Mouse (Mus musculus) c-Kit-positive CD71-positive TER-119-negative erythroid progenitor cells, embryonic 14.5 days (primary cell): Measurements from ENCODE around the gene Prdm16.

Experiments
- DNase-seq: peaks from one replicate; pipeline ENCODE4 v3.0.0-alpha.2; 2013; ENCODE audit warnings: low read depth

Prdm16 gene

DNA sequence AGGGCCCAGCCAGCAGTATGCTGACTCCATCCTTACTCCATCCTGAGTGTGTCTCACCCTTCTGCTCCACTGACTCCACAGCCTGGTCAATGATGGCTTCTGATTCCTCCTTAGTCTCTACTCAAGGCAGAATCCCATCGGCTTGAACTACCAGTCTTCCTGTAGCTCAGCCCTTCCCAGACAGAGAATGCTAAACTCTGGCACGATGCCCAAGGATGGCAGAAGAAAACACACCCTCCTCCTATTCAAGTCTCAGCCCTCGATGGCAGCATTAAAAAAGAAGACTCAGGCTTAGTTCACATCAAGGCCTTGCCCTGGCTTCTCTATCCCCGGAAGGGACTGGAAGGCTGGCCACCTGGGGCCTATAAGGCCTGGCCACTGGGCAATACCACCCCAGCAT lies 216.9 kb downstream of the Prdm16 start:
- no peak for DNase-seq

DNA sequence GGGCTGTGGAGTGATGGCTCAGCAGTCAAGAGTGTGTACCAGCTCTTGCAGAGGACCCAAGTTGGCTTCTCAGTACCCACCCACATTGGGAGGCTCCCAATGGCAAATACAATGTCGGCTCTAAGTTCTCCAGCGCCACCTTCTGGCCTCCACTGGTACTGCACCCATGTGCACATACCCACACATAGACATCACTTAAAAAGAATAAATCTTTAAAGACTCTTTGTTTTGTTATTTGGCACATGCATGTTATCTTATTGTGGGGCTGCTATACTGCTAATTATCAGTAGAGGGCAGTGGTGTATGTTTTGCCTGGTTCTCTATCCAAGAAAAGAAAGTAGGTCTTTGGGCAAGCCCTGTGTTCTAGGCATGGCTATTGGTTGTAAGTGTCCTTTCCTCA lies 217.7 kb downstream of the Prdm16 start:
- DNase-seq = no peak

DNA sequence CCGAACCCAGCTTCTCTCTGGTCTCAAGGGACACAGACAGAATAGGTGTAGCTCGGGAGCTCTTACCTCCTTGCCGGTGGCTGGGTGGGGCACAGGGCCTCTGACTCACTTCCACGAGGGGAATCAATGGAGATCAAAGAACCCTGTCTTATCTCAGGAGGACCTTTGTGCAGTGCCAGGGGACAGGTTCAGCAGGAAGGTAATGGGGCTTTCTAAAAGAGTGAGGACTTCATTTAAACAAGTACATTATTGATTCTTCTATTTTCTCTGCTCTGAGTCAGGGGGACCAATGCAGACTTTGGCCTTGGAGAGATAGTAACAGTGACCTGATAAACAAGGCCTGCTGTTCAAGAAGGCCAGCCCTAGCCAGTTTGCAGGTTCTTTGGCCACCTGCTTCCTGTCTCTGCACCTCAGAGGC lies 218.3 kb downstream of the Prdm16 start:
- DNase-seq = no peak

DNA sequence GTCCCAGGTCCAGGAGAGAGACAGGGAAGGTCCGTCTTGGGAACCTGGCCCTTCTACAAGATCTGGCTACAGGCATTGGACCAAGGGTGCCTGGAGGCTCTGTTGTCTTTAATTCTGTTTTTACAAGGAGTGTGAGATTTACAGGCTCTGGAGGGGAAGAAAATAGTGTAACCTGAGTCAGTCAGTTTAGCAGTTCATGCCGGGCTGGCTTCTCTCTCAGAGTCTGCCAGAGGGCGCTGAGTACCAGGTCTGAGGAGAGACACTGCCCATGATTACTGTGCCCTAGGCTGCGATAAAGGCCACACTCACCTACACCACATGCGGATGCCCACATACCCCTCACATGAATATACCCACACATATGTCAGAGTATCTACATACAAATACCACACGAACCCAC lies 219.9 kb downstream of the Prdm16 start:
- no peak for DNase-seq

DNA sequence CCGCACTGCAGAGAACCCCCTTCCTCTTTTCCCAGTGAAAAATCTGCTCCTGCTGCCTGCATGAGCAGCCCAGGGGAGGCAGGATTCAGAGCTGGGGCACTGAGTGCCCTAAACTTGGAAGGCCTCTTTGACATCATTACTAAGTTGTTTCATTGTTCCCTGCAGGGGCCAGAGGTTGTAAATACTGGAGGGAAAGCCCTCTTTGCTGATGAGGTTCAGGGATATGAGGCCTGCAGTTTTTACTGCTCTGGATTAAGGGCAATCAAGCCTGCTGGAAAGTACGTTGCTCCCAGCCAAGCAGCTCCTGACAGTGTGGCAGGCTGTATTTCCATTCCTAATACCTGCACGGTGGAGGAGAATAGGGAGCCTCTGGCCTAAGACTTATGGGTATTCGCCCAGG lies 221.8 kb downstream of the Prdm16 start:
- no peak for DNase-seq

DNA sequence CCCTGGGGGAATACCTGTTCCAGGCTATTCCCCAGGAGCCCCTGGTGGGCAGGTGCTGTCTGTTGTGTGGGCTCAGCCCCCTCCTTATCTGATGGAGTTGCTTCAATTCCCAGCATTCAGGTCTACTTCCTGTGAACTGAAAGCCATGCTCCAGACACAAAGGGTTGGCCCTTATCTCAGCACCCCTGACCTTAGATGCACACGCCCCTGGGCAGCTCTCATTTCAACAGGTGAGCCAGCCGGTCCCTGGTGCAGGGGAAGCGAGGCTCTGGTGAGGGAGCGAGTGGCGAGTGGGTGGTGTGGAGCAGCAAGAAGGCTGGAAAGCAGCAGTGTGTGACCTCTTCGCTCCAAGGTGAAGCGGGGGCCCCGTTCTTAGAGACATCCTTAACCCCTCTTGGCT lies 226.1 kb downstream of the Prdm16 start:
- no peak for DNase-seq

DNA sequence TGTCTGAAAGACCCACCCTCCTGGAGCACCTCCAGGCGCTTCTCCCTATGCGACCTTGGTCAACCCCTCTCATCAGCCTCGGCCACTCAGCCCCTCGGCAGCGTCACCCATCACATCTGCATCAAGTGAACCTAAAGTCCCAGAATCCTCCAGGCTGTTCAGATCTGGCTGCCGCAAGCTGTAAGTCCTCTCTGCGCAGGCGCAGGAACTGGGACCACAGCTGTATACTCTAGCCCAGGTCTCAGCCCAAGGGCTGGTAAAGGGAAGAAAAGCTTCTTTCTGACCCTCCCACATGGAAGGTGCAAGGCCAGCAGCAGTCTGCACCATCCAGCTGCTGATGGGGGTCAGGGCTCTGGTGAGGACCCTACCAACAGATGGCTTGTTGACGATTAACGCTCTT lies 226.8 kb downstream of the Prdm16 start:
- no peak for DNase-seq

DNA sequence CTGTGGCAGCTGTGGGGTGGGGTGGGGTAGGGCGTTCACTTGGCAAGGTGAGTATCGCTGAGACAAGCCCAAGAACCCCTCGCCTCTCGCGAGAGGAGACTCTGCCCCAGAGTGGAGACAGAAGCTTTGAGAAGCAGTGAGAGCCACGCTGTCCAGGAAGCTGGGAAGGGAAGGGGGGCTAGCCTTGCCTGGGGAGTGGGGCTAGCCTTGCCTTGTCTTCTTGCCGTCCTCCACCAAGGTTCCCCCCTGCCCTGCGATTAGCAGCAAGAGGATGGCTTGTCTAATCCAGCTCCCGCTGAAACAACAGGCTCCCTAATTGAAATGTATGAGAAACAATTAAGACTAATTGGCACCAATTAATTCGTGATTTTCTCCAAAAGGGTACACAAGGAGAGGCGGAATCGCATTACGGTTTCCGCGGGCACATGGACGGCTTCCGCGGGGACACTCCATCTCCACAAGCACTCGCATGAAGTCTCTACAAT lies 227.4 kb downstream of the Prdm16 start:
- DNase-seq = no peak

DNA sequence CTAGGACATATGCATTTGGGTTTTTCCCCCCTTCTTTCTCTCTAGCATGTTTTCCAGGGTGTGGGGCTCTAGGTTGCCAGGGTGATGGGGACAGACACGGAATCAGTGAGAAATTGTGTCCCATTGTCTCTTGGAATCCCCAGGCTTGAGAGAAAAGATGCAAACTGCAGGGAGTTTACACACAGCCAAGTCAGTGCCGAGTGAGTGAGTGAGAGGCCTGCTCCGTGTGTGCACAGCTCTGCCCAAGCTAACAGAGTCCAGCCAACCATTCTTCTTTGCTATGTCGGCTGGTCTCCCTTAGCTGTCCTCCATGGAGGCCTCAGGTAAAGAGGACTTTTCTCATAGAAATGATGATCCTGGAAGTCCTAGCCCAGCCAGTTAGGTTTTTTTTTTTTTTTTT lies 233.7 kb downstream of the Prdm16 start:
- no peak for DNase-seq

DNA sequence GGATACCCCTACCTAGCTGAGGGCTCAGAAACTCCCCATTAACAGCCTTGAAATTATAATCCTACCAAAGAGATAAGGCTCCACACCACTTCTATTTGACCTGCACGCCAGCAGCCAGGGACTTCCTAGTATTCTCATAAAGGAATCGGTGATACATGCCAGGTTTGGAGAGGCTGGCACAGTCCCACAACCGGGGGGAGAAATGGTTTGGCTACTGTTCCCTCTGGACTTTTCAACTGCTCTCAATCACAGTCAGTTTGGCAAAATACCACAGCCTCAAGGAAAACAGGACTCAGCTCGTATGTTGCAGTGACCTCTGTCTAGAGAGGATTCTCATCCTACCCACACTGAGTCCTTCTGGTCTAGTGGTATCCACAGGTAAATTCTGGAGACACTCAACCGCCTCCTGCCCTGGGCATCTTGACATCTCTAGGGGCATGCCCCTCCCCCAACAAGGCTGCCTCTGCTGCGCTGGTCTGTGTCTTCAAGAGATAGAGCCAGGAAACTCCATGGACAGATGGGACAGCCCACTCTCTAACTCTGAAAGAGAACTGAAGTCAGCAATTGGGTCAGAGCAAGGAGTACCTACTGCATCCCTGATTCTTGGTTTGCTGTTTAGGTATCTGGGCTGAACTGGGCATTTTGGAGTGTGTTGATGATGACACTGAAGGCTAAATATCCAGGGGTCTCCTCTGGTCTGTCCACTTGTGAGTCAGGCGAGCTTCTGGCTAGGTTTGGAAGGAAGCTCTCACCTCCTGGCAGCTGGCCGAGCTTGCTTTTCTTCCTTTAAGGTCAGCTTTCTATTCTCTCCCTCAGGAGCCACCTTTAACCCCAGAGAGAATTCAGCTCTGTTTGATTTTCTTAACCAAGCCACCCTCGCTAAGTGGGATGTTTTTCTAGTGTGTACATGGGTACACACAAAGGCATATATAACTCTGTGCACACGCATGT lies 234.4 kb downstream of the Prdm16 start:
- DNase-seq = no peak

DNA sequence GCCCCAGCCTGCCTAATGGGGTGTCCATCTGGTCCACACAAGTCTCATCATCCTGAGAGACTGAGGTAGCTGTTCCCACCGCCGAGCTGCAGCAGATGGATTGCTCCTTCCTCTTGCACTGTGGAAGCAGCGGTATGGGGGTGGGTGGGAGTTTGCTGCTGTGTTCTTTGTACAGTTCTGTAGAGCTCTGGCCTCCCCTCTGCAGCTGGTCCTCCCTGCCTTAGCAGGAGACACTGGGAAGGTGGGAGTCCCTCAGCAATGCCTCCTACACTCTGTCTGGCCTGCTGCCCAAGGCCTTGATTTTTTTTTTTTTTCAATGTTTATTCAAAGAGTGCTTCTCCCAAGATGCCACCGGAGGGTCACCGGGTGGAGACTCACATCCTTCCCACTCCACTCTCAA lies 235.3 kb downstream of the Prdm16 start:
- no peak for DNase-seq

DNA sequence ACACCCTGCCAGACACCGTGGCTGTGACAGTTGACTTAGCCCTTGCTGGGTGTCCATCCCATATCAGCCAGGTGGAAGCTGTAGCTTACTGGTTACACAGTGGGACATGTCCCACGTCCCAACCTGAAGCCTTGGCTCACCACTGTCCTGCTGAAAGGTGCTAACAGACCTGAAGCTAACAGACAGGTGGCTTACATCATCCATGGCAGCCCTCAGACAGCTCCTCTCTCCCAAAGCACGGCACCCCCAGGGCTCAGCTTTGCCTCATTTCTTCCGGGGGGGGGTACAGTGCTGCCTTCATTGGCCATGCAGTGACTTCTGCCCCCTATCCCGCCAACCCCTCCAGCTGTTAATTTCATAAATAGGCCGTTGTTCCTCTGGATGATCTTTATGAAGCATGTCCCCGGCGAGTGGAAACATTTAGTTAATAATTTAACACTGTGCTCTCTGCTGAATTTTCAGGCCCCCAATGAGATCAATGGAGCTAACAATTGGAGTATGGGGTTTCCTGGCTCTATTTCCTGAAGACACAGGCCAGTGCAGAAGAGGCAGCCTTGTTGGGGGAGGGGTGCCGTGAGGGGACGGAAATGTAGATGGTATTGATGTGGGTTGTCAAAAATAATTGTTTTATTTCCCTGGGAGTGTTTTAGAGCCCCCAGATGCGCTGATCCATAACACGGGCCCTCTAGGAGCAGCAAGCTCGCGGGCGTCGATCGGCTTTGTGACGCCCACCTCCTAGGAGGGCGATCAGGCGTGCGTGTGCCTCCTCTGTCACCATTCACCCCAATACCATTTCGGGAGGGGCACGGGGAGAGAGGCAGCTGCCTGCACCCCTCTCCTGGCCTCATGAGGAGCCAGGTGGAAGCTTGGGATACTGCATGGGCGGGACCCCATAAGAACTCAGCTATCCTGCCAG lies 236.2 kb downstream of the Prdm16 start:
- DNase-seq = no peak

DNA sequence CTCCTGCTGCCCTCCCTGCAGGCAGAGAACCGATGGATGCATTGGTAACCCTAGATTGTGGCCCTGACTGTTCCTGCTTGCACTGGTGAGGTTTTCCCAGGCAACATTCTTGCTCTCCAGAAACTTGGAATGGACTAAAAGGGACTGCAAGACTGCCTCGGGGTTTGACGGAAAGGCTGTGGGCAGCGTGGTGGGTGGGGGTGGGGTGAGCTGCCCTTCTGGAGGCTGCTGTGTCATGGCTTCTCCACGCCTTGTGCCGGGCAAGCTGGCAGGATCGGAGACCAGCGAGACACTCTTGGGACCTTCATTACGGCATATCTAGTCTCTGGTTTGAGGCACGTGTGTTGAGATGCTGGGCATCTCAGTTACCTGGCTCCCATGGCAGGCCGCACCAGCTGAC lies 237.0 kb downstream of the Prdm16 start:
- no peak for DNase-seq

DNA sequence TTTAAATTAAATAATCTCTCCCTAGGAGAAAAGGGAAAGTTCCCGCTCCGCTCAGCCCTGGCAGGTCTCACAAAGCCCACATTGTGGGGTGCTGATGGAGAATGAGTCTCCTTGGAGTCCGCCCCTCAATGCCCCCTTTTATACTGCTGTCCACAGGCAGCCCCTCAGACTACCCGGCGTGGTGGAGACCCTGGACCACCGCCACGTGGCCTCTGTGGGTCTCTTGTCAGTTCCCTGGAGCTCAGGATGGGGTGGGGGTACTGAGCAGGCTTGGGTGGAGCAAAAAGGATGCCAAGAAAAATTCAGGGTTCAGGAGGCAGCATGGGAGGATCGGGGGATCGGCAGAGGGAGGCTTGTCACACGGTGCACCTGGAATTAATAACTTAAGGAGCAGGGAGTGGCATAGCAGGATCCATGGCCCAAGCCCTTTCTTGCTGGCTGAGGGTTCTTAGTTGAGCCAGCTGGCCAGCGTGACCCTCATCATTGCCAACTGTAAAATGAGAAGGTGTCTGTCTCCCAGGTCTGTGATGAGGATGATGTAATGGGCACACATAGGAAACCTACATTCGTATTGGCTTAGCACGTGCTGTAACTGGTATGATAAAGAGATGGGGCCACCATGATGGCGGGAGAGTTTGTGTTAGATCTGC lies 239.9 kb downstream of the Prdm16 start:
- DNase-seq = no peak

DNA sequence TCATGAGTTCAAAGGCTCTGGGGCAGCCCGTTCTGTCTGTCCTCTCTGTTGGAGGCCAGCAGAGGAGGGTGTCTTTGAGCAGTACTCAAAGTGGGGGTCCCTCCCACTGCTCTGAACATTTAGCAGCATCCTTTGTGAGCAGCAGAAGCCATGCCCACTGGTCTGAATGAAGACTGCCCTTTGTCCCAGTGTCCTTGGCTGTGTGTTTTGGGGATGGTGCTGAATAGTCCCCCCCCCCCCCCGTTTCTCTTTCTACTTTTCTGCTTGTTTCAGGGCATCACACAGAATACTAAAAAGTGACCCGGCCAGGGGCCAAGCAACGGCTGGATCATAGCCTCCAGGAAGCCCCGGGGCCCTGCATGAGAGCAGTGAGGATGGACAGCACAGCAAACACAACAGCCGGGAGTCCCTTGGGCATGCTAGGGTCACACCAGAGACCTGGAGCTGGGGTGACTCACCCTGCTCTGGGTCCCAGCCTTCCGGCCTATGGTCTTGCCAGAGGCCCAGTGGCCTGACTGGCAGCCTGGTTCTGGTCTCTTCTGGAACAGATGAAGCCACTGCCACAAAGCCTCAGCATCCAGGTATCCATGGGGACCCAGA lies 242.4 kb downstream of the Prdm16 start:
- no peak for DNase-seq

DNA sequence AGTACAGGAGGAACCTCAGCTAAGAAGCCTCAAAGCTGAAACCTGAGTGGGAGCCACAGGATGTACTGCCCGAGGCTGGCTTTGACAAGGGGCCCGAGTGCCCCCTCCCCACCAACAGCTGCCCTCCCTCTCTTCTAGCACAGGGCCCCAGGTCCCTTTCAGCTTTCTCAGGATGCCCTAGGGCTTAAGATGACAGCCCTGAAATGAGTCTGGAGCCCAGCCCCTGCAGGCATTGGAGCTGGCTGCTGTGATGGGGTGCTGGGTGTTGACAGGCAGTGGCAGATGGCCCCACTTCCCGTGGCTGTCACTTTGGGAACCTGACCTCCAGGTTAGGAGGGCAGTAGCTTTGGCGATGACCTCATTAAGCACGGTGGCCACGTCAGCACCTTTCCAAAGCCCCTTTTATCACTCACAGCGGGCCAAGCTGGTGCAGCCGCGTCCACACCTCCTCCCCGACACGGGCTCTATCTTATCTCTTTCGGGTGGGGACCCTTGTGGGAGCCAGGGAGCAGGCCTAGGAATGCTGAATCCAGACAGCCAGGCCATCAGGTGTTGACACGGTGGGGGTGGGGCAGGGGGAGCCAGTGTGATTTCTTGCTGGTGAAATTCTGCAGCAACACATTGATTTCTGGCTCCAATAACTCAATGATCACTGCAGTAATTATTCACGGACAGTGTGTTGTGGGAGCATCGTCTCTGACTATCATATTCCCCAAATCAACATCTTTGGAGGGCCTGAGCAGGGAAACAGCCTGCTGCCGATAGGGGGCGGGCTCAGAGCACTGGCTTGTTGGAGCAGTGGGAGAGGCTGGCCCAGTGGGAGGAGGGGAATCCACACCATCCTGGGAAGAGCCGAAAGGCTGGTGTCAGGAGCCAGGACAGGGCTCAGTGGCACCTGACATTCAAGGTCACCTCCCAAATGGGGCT lies 243.2 kb downstream of the Prdm16 start:
- no peak for DNase-seq

DNA sequence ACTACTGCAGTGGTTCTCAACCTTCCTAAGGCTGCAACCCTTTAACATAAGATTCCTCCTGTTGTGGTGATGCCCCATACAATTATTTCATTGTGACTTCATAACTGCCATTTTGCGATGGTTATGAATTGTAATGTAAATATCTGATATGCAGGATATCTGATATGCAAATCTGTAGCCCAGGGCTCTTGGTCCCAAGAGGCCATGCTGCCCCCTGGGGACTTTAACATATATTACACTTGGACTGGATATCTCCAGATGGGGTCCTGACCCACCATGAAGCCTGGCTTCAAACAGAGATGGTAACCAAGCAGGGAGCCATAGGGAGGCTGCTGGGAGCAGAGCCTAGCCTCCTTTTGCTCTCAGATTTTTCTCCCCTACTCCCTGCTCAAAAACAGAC lies 244.0 kb downstream of the Prdm16 start:
- no peak for DNase-seq

DNA sequence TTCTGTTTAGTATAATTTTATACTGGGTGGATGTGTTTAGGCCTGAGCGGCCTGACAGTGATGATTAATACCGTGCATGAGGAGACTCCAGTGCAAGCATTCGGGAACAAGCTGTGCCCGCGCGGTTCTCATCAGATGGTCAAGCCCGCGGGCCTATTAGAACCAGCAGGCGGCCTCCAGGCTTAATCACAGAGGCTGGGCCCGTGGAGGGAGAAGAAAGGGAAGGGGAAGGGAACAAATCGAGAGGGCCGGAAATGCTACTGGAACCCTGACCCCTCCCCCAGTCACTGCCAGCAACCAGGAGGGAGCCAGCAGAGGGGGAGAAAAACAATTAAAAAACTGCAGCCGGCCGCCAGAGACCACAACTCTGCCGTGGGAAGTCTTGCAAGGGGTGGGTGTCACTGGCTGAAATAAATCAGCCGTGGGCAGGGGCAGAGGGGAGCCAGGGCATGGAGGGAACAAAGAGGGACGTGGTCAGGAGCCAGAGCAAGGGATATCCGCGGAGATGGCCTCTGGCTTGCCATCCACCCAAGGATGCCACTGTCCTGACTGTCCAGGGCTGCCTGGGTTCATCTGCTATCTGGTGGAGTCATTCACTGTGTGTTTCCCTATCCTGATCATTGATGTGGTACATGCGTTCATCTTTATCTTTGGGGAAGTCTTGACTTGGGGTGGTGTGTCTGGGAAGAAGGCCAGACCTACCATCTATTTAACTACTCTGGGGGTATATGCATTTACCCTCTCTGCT lies 246.2 kb downstream of the Prdm16 start:
- DNase-seq = no peak

DNA sequence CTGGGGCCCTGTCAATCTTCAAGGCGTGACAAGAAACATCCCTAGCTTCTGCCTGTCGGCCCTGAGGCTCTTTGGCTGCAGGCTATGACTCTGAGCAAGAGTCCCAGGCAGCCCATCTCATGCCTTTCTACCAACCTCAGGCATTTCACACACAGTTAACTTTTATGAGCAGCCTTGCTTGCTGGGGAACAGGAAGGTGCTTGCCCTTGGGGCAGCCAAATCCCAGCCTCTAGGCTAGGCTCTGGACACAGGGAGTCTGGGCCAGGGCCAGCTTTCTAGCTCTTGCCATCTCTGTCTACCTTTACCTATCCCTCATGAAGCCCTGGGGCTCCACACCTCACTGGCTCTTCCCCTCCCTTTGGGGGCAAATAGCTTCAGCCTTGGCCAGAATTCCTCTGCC lies 247.0 kb downstream of the Prdm16 start:
- DNase-seq = no peak

DNA sequence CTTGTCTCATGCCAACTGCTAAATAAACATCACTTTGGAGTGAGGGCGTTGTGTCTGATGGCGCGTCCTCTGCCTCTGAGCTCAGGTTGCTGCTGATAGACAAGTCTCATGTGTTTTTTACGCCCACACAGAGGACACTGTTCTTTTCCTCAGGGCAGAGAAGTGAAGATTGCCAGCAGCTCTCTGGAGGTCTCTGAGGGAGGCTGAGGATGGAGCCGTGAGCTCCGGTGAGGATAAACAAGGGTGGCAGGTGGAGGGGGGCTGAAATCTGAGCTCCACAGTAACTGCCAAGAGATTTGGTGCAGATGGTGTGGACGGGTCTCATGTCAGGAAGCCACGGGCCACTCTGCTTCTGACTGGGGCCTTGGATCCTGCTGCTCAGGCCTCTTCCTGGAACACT lies 249.9 kb downstream of the Prdm16 start:
- DNase-seq = no peak
